Mouse (Mus musculus) kidney, adult 9 months (tissue): ENCODE data around the gene Camkv.

ENCODE experiments used
- DNase-seq: peaks from one replicate; pipeline ENCODE4 v3.0.0; 2022

Camkv gene

DNA sequence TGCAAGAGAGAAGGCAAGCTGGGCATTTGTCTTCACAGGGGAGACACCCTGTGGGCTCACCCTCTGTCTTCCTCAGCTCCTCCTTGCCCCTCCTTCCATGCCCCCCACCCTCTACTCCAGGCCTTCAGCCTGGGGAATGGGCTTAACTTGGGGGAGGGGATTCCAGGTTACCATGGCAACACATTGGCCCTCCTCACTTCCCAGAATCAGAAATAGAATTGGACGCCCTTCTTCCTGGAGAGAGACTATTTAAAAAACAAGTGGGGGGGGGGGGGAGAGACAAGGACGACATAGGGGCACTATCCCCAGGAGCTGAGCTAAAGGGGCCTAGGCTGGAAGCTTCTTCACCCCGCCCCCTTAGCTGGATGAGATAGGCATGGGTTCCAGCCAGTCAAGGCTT, 10.2 kb upstream of the Camkv start:
- no peak for DNase-seq

DNA sequence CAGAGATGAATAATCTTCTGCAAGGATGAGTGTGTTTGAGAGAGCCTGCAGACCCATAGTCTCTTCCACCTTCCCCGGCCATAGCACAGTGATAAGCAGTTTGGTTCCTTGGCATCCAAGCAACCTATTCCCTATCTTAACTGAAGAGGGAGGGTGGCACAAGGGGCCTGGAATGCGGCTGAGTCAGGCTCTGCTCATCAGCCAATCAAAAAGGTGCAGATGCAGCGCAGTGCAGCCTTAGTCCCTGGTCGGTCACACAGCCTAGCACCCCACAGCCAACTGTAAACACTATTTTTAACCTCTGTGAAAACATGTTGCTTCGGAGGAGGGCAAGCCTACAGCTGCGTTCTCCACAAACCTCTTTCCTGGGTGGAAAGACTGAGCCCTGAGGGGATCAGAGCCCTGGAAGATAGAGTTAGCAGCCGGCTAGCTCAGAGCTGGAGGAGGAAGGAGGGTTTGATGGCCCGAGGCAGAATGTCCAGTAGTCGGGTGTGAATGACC, 8.5 kb upstream of the Camkv start:
- DNase-seq: no peak

DNA sequence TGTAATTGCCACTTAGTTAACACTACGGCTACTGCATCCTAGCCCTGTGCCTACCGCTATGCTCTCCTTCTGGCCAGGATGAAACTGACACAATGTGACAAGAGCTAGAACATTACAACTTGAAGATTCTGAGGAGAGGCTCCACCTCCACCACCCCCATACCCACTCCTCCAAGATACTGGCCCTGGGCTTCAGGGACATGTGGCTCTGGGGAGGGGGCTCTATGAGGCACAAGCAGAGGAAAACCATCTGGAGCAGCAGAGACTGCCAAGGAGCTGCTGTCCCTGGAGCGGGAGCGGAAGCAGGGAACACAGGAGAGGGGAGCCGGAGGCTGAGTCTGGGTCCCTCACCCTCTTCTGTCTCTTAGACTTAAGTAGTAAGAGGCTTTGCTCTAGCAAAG, 7.7 kb upstream of the Camkv start:
- DNase-seq: no peak

GRCm38 (mm10) chr9:107928169-107928568, 7.3 kb upstream of the Camkv start, which contains the start of gene Actl11:
Actl11 (plus strand) TSS chr9:107928469.
- no peak for DNase-seq

GRCm38 (mm10) chr9:107932221-107932620, 3.3 kb upstream of the Camkv start:
- no peak for DNase-seq

DNA sequence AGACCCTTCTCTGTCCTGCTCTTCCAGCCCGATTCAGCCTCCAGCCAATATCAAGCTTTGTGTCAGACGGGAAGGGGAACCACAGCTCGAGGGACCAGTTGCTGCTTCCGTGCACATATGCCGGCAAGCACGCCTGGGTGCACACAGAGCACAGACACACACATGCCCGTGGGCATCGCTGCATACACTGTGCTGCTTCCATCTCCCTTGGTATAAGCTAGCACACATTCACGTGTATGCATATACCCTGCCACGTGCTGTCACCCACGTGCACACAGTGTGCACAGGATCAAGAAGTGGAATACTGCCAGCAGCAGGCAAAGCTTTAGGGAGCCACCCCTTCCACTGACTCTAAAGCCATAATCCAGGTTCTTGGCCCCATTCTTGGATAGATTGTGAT, 1.3 kb upstream of the Camkv start:
- DNase-seq: no peak

GRCm38 (mm10) chr9:107935790-107936214, 328 bp downstream of the Camkv start:
- DNase-seq: no peak

GRCm38 (mm10) chr9:107936215-107936822, 845 bp downstream of the Camkv start:
- no peak for DNase-seq

GRCm38 (mm10) chr9:107936831-107937230, 1.4 kb downstream of the Camkv start:
- no peak for DNase-seq

DNA sequence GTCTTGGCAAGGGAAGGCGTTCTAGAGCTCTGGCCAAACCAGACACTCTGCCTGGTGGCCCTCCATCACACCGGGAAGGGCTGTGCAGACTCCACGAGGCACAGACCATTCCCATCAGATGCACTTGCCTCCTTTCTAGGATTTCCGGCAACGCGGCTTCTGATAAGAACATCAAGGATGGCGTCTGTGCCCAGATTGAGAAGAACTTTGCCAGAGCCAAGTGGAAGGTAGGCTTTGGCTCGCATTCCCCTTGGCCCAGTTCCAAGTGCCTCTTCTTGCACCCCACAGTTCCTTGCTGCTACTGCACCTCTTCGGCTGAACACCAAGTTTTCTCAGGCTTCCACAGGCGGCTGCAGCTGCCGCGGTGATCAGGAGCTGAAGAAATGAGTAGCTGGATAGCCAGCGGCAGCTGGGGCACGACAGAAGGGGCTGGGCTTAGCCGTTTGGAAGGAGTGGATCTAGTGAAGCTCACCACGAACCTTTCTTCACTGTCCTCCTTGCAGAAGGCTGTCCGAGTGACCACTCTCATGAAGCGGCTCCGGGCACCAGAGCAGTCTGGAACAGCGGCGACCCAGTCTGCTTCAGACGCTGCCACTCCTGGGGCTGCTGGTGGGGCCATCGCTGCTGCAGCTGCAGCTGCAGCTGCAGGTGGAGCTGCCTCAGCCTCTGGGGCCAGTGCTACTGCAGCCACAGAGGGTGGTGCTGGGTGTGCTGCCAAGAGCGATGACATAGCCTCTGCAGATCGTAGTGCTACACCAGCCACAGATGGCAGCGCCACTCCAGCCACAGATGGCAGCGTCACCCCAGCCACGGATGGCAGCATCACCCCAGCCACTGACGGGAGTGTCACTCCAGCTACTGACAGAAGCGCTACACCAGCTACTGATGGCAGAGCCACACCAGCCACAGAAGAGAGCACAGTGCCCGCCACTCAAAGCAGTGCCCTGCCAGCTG, 12.0 kb downstream of the Camkv start:
- DNase-seq: no peak

- no peak for DNase-seq
Measured at GRCm38 (mm10) chr9:107949184-107949921, 13.9 kb downstream of the Camkv start.

DNA sequence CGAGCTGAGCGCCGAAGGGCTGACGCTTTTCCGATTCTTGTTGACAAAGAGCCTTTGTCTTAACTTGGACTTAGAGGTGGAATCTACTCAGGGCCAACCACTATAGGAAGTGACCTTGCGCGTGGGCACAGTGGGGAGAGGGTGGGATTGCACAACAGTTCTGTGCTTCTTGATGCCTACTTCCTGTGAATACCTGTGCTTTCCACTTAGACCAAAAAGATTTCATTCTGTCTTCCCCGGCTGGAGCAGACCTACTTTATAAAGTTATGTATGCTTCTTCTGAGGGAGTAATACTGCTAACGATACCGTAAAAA, 14.4 kb downstream of the Camkv start, which contains the start of gene Traip:
Gene Traip, plus strand, starts transcription at position 215 of the 314 bp plus-strand sequence.
- no peak for DNase-seq

DNA sequence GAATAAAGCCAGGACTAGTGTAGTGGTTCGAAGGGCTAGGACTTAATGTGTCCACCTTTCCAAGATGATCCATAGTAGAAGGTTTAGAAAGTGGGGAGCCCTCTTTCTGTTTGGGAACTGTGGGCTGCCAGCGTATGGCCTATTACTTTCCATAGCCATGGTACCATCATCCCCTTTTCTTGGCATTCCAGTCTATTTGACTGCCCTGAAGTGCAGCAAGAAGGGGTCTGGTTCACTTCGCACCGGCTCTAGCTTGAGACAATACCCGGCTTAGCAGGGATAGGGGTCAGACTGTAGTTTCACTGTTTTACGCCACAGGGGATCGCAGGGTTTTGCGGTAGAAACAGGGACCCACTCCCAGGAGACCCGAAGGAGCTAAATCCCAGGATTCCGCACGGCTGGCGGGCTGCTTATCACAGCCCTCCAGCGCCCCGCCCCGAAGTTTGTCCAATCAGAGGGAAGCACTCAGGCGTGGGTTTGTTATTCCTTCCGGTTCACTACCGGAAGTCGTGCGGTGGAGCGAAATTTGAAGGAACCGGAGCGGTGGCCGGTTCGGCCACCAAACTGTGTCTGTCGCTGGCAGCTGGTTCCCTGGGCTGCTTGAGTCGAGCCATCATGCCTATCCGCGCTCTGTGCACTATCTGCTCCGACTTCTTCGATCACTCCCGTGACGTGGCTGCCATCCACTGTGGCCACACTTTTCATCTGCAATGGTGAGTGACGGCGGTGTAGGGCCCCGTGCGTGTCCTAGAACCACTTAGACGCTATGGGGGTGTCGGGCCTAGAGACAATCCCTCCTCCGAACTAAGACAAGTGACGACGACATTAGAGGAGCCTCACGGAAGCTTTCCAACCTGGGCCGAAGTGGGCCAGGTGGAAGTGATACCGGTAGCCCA, 15.2 kb downstream of the Camkv start:
- DNase-seq: peak; percentile 94

DNA sequence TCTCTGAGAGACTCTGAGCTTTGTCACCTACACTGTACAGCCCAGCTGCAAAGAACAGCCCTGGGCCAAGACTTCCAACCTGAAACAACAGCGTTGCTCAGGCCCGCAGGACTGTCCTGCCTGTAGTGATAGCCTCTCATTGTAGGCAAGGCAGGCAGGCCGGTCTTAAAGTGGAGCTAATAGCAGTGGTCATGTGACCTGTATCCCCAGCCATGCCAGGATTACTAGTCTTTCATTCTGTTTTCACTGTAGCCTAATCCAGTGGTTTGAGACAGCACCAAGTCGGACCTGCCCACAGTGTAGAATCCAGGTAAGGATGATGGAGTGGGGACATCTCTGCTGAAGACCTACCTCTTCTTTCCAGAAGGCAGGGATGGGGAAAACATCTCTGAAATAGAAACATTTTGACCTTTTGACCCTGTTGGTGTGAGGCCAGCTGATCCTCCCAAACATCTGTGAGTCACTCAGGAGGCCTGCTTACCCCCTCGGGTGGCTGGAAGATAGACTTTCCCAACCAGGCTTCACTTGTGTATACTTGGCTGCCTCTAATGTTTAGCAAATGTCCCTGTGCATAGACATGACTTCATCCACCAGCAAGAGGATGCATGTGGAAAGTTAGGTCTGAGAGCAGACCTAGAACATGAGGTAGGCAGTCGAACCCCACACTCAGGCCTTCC, 20.3 kb downstream of the Camkv start:
- DNase-seq: no peak

DNA sequence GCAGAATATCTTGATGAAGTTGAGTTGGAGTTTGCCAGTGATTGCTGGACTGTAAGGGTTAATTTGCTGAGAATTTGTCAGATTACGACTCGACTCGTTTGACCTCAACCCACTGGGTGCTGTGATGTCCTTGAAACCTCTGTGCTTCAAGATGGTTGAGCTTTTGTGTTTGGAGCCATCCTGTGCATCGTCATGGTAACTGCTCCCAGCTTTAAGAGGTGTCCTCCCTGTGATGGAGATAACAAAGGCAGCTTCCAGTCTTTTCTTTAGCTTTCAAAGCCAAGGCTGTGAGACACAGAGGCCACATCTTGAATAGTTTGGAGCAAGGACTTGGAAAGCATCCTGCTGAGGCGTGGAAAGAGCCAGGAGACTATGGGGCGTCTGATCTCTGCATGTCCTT, 21.7 kb downstream of the Camkv start:
- DNase-seq: no peak

DNA sequence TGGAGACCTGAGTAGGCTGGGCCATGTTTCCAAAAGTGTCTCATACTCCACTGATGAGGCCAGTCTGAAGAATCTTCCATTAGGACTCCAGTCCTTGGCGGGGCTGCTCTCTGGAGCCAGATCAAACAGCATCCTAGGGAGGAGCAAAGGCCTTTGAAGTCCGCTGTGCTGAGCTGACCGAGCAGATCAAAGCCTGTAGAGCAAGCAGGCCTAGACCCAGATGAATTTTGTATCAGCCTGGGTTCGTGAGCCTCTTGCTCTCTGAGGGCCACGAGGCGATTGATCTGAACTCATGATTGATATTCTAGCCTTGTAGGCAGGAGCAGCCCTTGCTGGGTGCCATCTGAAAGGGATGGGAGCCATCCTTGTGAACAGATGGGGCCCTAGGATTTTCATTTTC, 24.4 kb downstream of the Camkv start:
- DNase-seq: no peak

- DNase-seq: no peak
Measured at GRCm38 (mm10) chr9:107960928-107961327, 25.5 kb downstream of the Camkv start.

DNA sequence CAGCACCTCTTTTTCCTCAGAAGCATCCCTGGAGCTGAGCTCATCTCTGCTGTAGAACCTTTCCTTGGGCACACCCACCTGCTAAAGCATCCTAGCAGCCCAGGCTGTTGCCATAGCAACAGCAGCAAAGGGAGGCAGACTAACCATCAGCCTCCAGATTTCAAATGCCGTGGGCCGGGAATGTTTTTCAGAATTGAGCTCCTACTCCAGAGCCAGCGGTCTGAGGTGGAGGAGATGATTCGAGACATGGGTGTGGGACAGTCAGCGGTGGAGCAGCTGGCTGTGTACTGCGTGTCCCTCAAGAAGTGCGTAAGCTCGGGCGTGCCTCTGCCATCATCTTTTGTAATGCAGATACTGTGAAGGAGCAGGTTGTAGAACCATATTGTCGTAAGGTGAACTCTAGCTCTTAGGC, 25.9 kb downstream of the Camkv start:
- no peak for DNase-seq

- no peak for DNase-seq
Measured at GRCm38 (mm10) chr9:107961881-107962280, 26.4 kb downstream of the Camkv start.

GRCm38 (mm10) chr9:107962916-107963315, 27.4 kb downstream of the Camkv start:
- no peak for DNase-seq

DNA sequence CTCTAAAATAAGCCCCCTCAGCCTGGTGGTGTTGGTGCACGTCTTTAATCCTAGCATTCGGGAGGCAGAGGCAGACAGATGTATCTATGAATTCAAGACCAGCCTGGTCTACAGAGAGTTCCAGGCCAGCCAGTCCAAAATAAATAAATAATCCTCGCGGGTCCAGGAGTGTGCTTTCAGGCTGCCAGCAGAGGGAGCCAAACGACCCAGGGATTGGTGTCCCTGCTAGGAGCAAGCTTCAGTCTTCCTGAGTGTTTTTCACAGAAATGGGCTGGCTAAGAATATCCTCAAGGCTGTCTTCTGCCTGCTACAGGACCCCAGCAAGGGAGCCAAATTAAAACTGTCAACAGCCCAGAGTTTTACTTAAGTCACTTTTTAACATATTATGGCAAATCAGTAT, 28.2 kb downstream of the Camkv start:
- DNase-seq: peak; percentile 85

DNA sequence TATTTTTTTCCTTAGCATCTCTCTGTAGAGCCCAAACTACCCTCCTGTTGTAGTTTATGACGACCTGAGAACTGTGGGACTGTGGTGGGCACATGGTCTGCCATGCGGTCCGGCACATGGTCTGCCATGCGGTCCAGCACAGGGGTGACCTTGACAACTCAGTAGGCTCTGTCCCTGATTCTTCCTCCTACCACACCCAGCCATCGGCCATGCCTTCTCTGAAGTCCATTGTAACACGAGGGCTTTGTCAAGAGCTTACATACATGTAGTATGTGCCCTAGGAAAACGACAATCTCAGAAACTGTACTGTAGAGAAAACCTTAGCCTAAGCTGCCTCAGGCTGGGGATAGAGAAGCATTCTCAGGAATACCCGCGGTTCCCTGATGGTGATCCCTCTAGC, 29.2 kb downstream of the Camkv start:
- no peak for DNase-seq
